Mouse (Mus musculus): Measurements from ENCODE around the gene Slc9c1. TPM values are rescaled to one million over a fixed set of nuclear protein-coding genes. Genes with fewer than 3 reads are reported as not detected.
A peak's percentile ranks its signal among the peaks of the same experiment; 100 is the strongest.
"Not testable (repeated sequence)": the region's sequence is repeated elsewhere in the genome, so short reads cannot be mapped to it uniquely, and the experiment has no call there.

Slc9c1 gene
- polyA plus RNA-seq (2014; fragmentation: Nextera tagmentation; extraction: Ambion mirVana), result not detected in 2 replicates

DNA sequence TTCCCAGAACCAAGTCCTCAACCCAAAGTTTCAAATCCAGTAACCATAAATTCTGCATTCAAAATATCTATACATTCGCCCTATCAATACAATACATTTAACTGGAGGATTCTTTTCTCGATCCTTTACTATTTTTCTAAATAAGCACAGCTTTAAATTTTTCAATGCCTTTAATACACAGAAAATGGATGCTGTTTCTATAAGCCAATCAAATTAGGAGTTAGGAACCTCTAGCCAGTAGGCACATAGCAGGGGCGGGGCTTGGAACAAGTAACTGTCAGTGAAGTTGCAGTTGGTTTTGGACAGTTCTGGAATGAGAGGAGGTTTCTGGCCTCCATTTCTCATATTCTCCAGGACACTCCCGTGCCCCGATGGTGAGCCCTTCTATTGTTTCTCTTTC is at the start of gene Slc9c1:
Gene Slc9c1, plus strand, starts transcription at position 301 of the 400 bp plus-strand sequence.
- no peaks in the 10 kb centered on the region for H3K4me1 ChIP-seq (ENCODE audit: insufficient read depth)
- no peaks in the 10 kb centered on the region for H3K27me3 ChIP-seq (ENCODE audit: insufficient read depth, low read length)
- H3K9ac ChIP-seq, result no peak within 1 kb of the TSS
- 91% methylated on average over 5 of the region's 5 CpGs for WGBS
- no peak within 1 kb of the TSS for H3K4me2 ChIP-seq
- H3K27ac ChIP-seq (ENCODE audit: low read depth), result no peak within 1 kb of the TSS
- no peaks in the 10 kb centered on the region for H3K36me3 ChIP-seq (ENCODE audit: insufficient read depth)
- TF ChIP-seq CTCF (IDR thresholded peaks at IDR 0.05; ENCODE audit: low read depth), result no peak
- H3K9me3 ChIP-seq (ENCODE audit: low read depth, low read length), result no peaks in the 10 kb centered on the region
- DNase-seq (no peak), ATAC-seq (ENCODE audit: insufficient read depth) (no peak)
- no peak within 1 kb of the TSS for H3K4me3 ChIP-seq (ENCODE audit: low read depth, low read length)

DNA sequence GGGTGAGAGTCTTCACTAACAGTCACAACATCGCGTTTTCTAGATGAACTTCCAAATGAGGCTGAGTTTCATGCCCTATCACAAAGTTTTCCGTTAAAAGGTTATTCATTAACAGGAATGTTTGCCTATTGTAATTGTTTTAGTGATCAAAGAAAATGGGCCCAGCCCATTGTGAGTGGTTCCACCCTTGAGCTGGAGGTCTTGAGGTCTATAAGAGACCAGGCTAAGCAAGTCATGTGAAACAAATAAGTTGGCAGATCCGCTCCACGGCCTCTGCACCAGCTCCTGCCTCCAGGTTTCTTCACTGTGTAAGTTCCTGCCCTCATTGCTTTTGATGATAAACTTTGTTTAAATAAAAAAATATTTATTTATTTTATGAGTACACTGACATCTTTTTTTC is 42.2 kb upstream of the Slc9c1 start, which contains the start of gene Gm609:
Gene Gm609, minus strand, starts transcription at position 43 of the 400 bp plus-strand sequence.
- WGBS, result 72% methylated on average over 5 of the region's 5 CpGs
- no peak within 1 kb of the TSS for H3K27ac ChIP-seq (ENCODE audit: low read depth)
- H3K4me3 ChIP-seq (ENCODE audit: low read depth, low read length), result no peak within 1 kb of the TSS
- H3K4me2 ChIP-seq, result no peak within 1 kb of the TSS
- H3K27me3 ChIP-seq (ENCODE audit: insufficient read depth, low read length), result no peaks in the 10 kb centered on the region
- DNase-seq (no peak), ATAC-seq (ENCODE audit: insufficient read depth) (no peak)
- H3K36me3 ChIP-seq (ENCODE audit: insufficient read depth), result no peaks in the 10 kb centered on the region
- no peaks in the 10 kb centered on the region for H3K4me1 ChIP-seq (ENCODE audit: insufficient read depth)
- no peak within 1 kb of the TSS for H3K9ac ChIP-seq
- TF ChIP-seq CTCF (IDR thresholded peaks at IDR 0.05; ENCODE audit: low read depth), result no peak
- no peaks in the 10 kb centered on the region for H3K9me3 ChIP-seq (ENCODE audit: low read depth, low read length)

DNA sequence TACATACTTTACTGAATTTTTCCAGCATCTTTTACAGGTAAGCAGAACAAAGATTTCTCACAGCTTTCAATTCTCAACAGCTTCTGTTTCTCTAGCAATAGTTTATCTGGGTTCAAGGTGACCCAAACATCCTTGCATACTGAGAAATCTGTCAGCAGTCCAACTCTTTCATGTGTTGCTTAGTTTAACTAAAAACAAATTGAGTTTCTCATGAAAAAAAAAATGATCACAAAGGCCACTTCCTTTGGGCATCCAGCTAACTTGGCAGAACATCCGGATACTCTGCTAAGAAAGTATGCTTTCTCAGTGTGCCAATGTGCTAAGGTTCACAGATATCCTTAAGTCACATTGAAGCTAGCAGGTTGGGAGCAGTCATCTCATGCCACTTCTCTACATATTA is 39.8 kb upstream of the Slc9c1 start:
- Histone ChIP-seq H3K36me3 (ENCODE audit: insufficient read depth) (no peaks in the 10 kb centered on the region), H3K4me3 (ENCODE audit: low read depth, low read length) (no peak overlapping the region), H3K4me2 (no peak overlapping the region), H3K4me1 (ENCODE audit: insufficient read depth) (no peaks in the 10 kb centered on the region), H3K9me3 (ENCODE audit: low read depth, low read length) (no peaks in the 10 kb centered on the region), H3K27ac (ENCODE audit: low read depth) (no peak overlapping the region), H3K9ac (no peak overlapping the region), H3K27me3 (ENCODE audit: insufficient read depth, low read length) (no peaks in the 10 kb centered on the region)
- WGBS, result 54% methylated on average over 1 of the region's 1 CpGs
- TF ChIP-seq CTCF (IDR thresholded peaks at IDR 0.05; ENCODE audit: low read depth), result no peak
- ATAC-seq (ENCODE audit: insufficient read depth) (no peak), DNase-seq (peak; percentile 1)

DNA sequence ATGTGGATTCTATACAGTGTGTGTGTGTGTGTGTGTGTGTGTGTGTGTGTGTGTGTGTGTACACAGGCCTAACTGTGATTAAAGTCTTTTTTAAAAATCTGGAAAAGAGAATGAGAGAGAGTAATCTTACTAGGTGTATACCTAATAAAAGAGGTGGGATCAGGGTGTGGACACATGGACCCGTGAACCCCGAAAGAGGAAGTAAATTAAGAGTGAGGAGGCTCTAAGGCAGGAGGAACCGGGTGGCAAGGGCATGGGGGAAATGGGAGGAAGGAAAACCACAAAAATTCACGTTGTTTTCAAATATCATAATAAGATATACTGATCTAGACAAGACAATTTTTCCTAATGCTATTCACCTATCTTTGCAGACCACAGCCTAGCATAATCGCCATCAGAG is 9.6 kb upstream of the Slc9c1 start:
- no peaks in the 10 kb centered on the region for H3K4me1 ChIP-seq (ENCODE audit: insufficient read depth)
- WGBS, result 71% methylated on average over 5 of the region's 5 CpGs
- DNase-seq (no peak), ATAC-seq (ENCODE audit: insufficient read depth) (no peak)
- H3K36me3 ChIP-seq (ENCODE audit: insufficient read depth), result no peaks in the 10 kb centered on the region
- H3K27ac ChIP-seq (ENCODE audit: low read depth), result no peak overlapping the region
- H3K9ac ChIP-seq, result no peak overlapping the region
- H3K4me2 ChIP-seq, result no peak overlapping the region
- H3K4me3 ChIP-seq (ENCODE audit: low read depth, low read length), result no peak overlapping the region
- H3K27me3 ChIP-seq (ENCODE audit: insufficient read depth, low read length), result no peaks in the 10 kb centered on the region
- H3K9me3 ChIP-seq (ENCODE audit: low read depth, low read length), result no peaks in the 10 kb centered on the region
- TF ChIP-seq CTCF (IDR thresholded peaks at IDR 0.05; ENCODE audit: low read depth), result no peak

DNA sequence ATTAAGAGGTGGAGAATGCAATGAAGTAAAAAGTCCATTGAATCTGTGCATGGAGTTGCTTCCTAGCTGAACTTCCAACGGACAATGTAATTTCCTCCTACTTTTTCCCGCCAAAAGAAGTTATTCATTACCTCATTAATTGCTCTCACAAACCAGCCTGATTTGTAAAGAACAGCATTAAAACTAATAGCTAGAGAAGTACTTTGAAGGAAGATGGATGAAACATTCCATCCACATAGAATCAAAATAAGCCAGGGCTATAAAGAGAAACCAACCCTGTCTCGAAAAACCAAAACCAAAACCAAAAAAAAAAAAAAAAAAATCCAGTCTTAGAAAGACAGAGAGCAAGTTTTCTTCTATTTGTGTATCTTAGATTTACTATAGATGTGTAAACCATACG is 3.2 kb upstream of the Slc9c1 start, which contains the start of gene Gm17783:
Gene Gm17783, minus strand, starts transcription at position 101 of the 400 bp plus-strand sequence.
- no peak within 1 kb of the TSS for H3K27ac ChIP-seq (ENCODE audit: low read depth)
- no peak within 1 kb of the TSS for H3K4me3 ChIP-seq (ENCODE audit: low read depth, low read length)
- no peak for TF ChIP-seq CTCF (IDR thresholded peaks at IDR 0.05; ENCODE audit: low read depth)
- DNase-seq (no peak), ATAC-seq (ENCODE audit: insufficient read depth) (no peak)
- H3K4me2 ChIP-seq, result no peak within 1 kb of the TSS
- no peaks in the 10 kb centered on the region for H3K9me3 ChIP-seq (ENCODE audit: low read depth, low read length)
- H3K36me3 ChIP-seq (ENCODE audit: insufficient read depth), result no peaks in the 10 kb centered on the region
- H3K9ac ChIP-seq, result no peak within 1 kb of the TSS
- 83% methylated on average over 4 of the region's 4 CpGs for WGBS
- no peaks in the 10 kb centered on the region for H3K4me1 ChIP-seq (ENCODE audit: insufficient read depth)
- H3K27me3 ChIP-seq (ENCODE audit: insufficient read depth, low read length), result no peaks in the 10 kb centered on the region

DNA sequence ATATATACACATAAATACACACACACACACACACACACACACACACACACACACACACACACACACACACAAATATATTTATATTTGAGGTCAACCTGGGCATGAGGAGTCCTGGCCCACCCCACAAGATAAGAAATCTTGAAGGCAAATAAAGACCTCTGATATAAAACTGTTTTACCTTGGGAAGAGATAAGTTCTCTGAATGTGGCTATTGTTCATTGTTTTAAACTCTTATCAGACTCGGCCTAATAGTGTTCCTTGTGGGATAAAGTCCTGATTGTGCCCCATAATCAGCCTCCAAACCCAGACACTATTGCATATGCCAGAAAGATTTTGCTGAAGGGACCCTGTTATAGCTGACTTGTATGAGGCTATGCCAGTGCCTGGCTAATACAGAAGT is 3.2 kb downstream of the Slc9c1 start:
- H3K27me3 ChIP-seq (ENCODE audit: insufficient read depth, low read length); DNase-seq; H3K27ac ChIP-seq (ENCODE audit: low read depth); H3K36me3 ChIP-seq (ENCODE audit: insufficient read depth); ATAC-seq (ENCODE audit: insufficient read depth); H3K4me2 ChIP-seq; H3K9ac ChIP-seq; H3K4me1 ChIP-seq (ENCODE audit: insufficient read depth); H3K9me3 ChIP-seq (ENCODE audit: low read depth, low read length); H3K4me3 ChIP-seq (ENCODE audit: low read depth, low read length): not testable (repeated sequence)
- WGBS, result 51% methylated on average over 1 of the region's 1 CpGs

DNA sequence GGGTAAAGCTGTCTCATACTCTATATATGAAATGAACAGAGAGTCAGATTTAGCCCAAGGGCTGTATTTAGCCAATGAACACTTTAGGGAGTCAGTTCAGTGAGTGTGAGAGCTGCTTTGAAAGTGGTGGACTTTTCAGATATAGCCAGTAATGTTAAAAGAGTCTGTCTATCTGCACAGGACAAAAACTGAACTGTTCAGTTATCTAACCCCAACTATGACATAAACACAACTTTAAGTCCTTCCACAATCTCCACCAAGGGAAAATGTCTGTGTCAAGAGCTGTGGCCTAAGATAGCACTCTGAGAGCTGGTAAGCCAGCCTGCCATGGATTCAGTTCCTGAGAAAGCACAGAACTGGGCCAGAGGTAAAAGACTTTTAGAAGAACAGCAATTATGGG is 7.0 kb downstream of the Slc9c1 start:
- no peak overlapping the region for H3K27ac ChIP-seq (ENCODE audit: low read depth)
- DNase-seq, result no peak
- no peaks in the 10 kb centered on the region for H3K36me3 ChIP-seq (ENCODE audit: insufficient read depth)
- H3K9me3 ChIP-seq (ENCODE audit: low read depth, low read length), result no peaks in the 10 kb centered on the region
- H3K9ac ChIP-seq, result no peak overlapping the region
- no peaks in the 10 kb centered on the region for H3K4me1 ChIP-seq (ENCODE audit: insufficient read depth)
- TF ChIP-seq CTCF (IDR thresholded peaks at IDR 0.05; ENCODE audit: low read depth), result no peak
- no peaks in the 10 kb centered on the region for H3K27me3 ChIP-seq (ENCODE audit: insufficient read depth, low read length)
- no peak for ATAC-seq (ENCODE audit: insufficient read depth)
- no peak overlapping the region for H3K4me2 ChIP-seq
- no peak overlapping the region for H3K4me3 ChIP-seq (ENCODE audit: low read depth, low read length)

DNA sequence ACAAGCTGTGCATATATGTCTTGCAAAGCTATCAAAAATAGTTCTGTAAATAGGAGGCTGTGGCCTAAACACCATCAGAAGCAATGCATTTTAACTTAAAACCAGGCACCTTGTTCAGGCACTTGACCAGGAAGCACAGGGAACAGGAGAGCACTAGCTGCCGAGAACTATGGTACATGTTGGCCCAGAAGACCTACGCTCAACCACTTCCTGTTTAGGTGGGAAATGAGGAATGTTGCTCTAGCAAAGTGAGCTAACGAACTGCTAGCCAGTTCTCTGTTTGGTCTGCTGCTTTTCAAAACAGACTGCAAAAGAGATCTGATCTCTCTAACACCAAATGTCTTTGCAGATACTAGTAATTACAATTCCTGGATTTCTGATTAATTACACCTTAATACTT is 9.2 kb downstream of the Slc9c1 start:
- Histone ChIP-seq H3K36me3 (ENCODE audit: insufficient read depth) (no peaks in the 10 kb centered on the region), H3K9ac (no peak overlapping the region), H3K9me3 (ENCODE audit: low read depth, low read length) (no peaks in the 10 kb centered on the region), H3K27me3 (ENCODE audit: insufficient read depth, low read length) (no peaks in the 10 kb centered on the region), H3K4me1 (ENCODE audit: insufficient read depth) (no peaks in the 10 kb centered on the region), H3K27ac (ENCODE audit: low read depth) (no peak overlapping the region), H3K4me2 (no peak overlapping the region), H3K4me3 (ENCODE audit: low read depth, low read length) (no peak overlapping the region)
- ATAC-seq (ENCODE audit: insufficient read depth) (no peak), DNase-seq (no peak)
- no peak for TF ChIP-seq CTCF (IDR thresholded peaks at IDR 0.05; ENCODE audit: low read depth)
- 60% methylated on average over 3 of the region's 3 CpGs for WGBS
